Mouse (Mus musculus): Measurements from ENCODE around the gene Gm11639. TPM values are rescaled to one million over a fixed set of nuclear protein-coding genes. Genes with fewer than 3 reads are reported as not detected.

Gene Gm11639
- 0.05 TPM in 1 of 2 replicates, not detected in the other for polyA plus RNA-seq (2015; fragmentation: Nextera tagmentation; extraction: Ambion mirVana)

GRCm38 (mm10) chr11:104685548-104685947, at the start of gene Gm11639:
TSS of gene Gm11639 (plus strand) at chr11:104685707.
- H3K9me3 ChIP-seq (replicated peaks; ENCODE audit: control insufficient read depth, low read length, poor library complexity, severe bottlenecking): no peaks in the 10 kb centered on the region
- 27% methylated on average over 23 of the region's 23 CpGs for WGBS
- peak within 1 kb of the TSS; percentile 10; the same call in 1 of the 2 replicates for H3K4me3 ChIP-seq (ENCODE audit: low read depth, low read length)
- no peak for ATAC-seq
- no peaks in the 10 kb centered on the region for H3K36me3 ChIP-seq (ENCODE audit: control insufficient read depth, insufficient read depth, low read length)
- no peak within 1 kb of the TSS for H3K9ac ChIP-seq (ENCODE audit: low read depth, low read length)
- no peaks in the 10 kb centered on the region for H3K27me3 ChIP-seq (ENCODE audit: control insufficient read depth, insufficient read depth, low read depth, low read length)
- H3K4me1 ChIP-seq (ENCODE audit: control insufficient read depth, insufficient read depth, low read length): no peaks in the 10 kb centered on the region
- H3K27ac ChIP-seq (ENCODE audit: low read length): no peak within 1 kb of the TSS
- H3K4me2 ChIP-seq (ENCODE audit: low read length): peak within 1 kb of the TSS; percentile 34

- Histone ChIP-seq H3K9ac (ENCODE audit: low read depth, low read length) (no peak overlapping the region), H3K27ac (ENCODE audit: low read length) (no peak overlapping the region), H3K9me3 (replicated peaks; ENCODE audit: control insufficient read depth, low read length, poor library complexity, severe bottlenecking) (no peaks in the 10 kb centered on the region), H3K27me3 (ENCODE audit: control insufficient read depth, insufficient read depth, low read depth, low read length) (no peaks in the 10 kb centered on the region), H3K4me1 (ENCODE audit: control insufficient read depth, insufficient read depth, low read length) (no peaks in the 10 kb centered on the region), H3K4me2 (ENCODE audit: low read length) (no peak overlapping the region), H3K36me3 (ENCODE audit: control insufficient read depth, insufficient read depth, low read length) (no peaks in the 10 kb centered on the region), H3K4me3 (ENCODE audit: low read depth, low read length) (no peak overlapping the region)
- WGBS: 94% methylated on average over 14 of the region's 14 CpGs
- no peak for ATAC-seq
These were observed 48.5 kb upstream of the Gm11639 start for GRCm38 (mm10) chr11:104637010-104637409.

- WGBS: 65% methylated on average over 5 of the region's 5 CpGs
- Histone ChIP-seq H3K4me1 (ENCODE audit: control insufficient read depth, insufficient read depth, low read length) (no peaks in the 10 kb centered on the region), H3K36me3 (ENCODE audit: control insufficient read depth, insufficient read depth, low read length) (no peaks in the 10 kb centered on the region), H3K4me2 (ENCODE audit: low read length) (no peak overlapping the region), H3K9ac (ENCODE audit: low read depth, low read length) (no peak overlapping the region), H3K9me3 (replicated peaks; ENCODE audit: control insufficient read depth, low read length, poor library complexity, severe bottlenecking) (no peaks in the 10 kb centered on the region), H3K27ac (ENCODE audit: low read length) (no peak overlapping the region), H3K4me3 (ENCODE audit: low read depth, low read length) (no peak overlapping the region), H3K27me3 (ENCODE audit: control insufficient read depth, insufficient read depth, low read depth, low read length) (no peaks in the 10 kb centered on the region)
- ATAC-seq: no peak
These were observed 47.5 kb upstream of the Gm11639 start for GRCm38 (mm10) chr11:104638006-104638405.

GRCm38 (mm10) chr11:104638906-104639305, 46.6 kb upstream of the Gm11639 start:
- Histone ChIP-seq H3K27ac (ENCODE audit: low read length) (no peak overlapping the region), H3K27me3 (ENCODE audit: control insufficient read depth, insufficient read depth, low read depth, low read length) (no peaks in the 10 kb centered on the region), H3K9me3 (replicated peaks; ENCODE audit: control insufficient read depth, low read length, poor library complexity, severe bottlenecking) (no peaks in the 10 kb centered on the region), H3K36me3 (ENCODE audit: control insufficient read depth, insufficient read depth, low read length) (no peaks in the 10 kb centered on the region), H3K4me3 (ENCODE audit: low read depth, low read length) (no peak overlapping the region), H3K9ac (ENCODE audit: low read depth, low read length) (no peak overlapping the region), H3K4me2 (ENCODE audit: low read length) (no peak overlapping the region), H3K4me1 (ENCODE audit: control insufficient read depth, insufficient read depth, low read length) (no peaks in the 10 kb centered on the region)
- no peak for ATAC-seq
- 96% methylated on average over 2 of the region's 2 CpGs for WGBS

- no peak overlapping the region for H3K4me2 ChIP-seq (ENCODE audit: low read length)
- no peak for ATAC-seq
- H3K27me3 ChIP-seq (ENCODE audit: control insufficient read depth, insufficient read depth, low read depth, low read length): no peaks in the 10 kb centered on the region
- H3K36me3 ChIP-seq (ENCODE audit: control insufficient read depth, insufficient read depth, low read length): no peaks in the 10 kb centered on the region
- no peaks in the 10 kb centered on the region for H3K4me1 ChIP-seq (ENCODE audit: control insufficient read depth, insufficient read depth, low read length)
- no peaks in the 10 kb centered on the region for H3K9me3 ChIP-seq (replicated peaks; ENCODE audit: control insufficient read depth, low read length, poor library complexity, severe bottlenecking)
- no peak overlapping the region for H3K9ac ChIP-seq (ENCODE audit: low read depth, low read length)
- WGBS: 87% methylated on average over 9 of the region's 9 CpGs
- H3K27ac ChIP-seq (ENCODE audit: low read length): no peak overlapping the region
- no peak overlapping the region for H3K4me3 ChIP-seq (ENCODE audit: low read depth, low read length)
These were observed 45.9 kb upstream of the Gm11639 start for GRCm38 (mm10) chr11:104639634-104640033.

- H3K9me3 ChIP-seq (replicated peaks; ENCODE audit: control insufficient read depth, low read length, poor library complexity, severe bottlenecking): no peaks in the 10 kb centered on the region
- ATAC-seq: no peak
- no peaks in the 10 kb centered on the region for H3K36me3 ChIP-seq (ENCODE audit: control insufficient read depth, insufficient read depth, low read length)
- no peaks in the 10 kb centered on the region for H3K4me1 ChIP-seq (ENCODE audit: control insufficient read depth, insufficient read depth, low read length)
- 82% methylated on average over 10 of the region's 10 CpGs for WGBS
- no peak overlapping the region for H3K27ac ChIP-seq (ENCODE audit: low read length)
- no peak overlapping the region for H3K4me3 ChIP-seq (ENCODE audit: low read depth, low read length)
- no peaks in the 10 kb centered on the region for H3K27me3 ChIP-seq (ENCODE audit: control insufficient read depth, insufficient read depth, low read depth, low read length)
- H3K9ac ChIP-seq (ENCODE audit: low read depth, low read length): no peak overlapping the region
- no peak overlapping the region for H3K4me2 ChIP-seq (ENCODE audit: low read length)
These were observed 44.6 kb upstream of the Gm11639 start for GRCm38 (mm10) chr11:104640894-104641293.

- Histone ChIP-seq H3K36me3 (ENCODE audit: control insufficient read depth, insufficient read depth, low read length) (no peaks in the 10 kb centered on the region), H3K27me3 (ENCODE audit: control insufficient read depth, insufficient read depth, low read depth, low read length) (no peaks in the 10 kb centered on the region), H3K4me3 (ENCODE audit: low read depth, low read length) (no peak overlapping the region), H3K4me1 (ENCODE audit: control insufficient read depth, insufficient read depth, low read length) (no peaks in the 10 kb centered on the region), H3K9me3 (replicated peaks; ENCODE audit: control insufficient read depth, low read length, poor library complexity, severe bottlenecking) (no peaks in the 10 kb centered on the region), H3K9ac (ENCODE audit: low read depth, low read length) (no peak overlapping the region), H3K27ac (ENCODE audit: low read length) (no peak overlapping the region), H3K4me2 (ENCODE audit: low read length) (no peak overlapping the region)
- ATAC-seq: no peak
- WGBS: 83% methylated on average over 4 of the region's 4 CpGs
These were observed 42.3 kb upstream of the Gm11639 start for GRCm38 (mm10) chr11:104643236-104643635.

GRCm38 (mm10) chr11:104645402-104645801, 40.1 kb upstream of the Gm11639 start:
- Histone ChIP-seq H3K9me3 (replicated peaks; ENCODE audit: control insufficient read depth, low read length, poor library complexity, severe bottlenecking) (no peaks in the 10 kb centered on the region), H3K27ac (ENCODE audit: low read length) (no peak overlapping the region), H3K27me3 (ENCODE audit: control insufficient read depth, insufficient read depth, low read depth, low read length) (no peaks in the 10 kb centered on the region), H3K4me2 (ENCODE audit: low read length) (no peak overlapping the region), H3K36me3 (ENCODE audit: control insufficient read depth, insufficient read depth, low read length) (no peaks in the 10 kb centered on the region), H3K4me1 (ENCODE audit: control insufficient read depth, insufficient read depth, low read length) (no peaks in the 10 kb centered on the region), H3K9ac (ENCODE audit: low read depth, low read length) (no peak overlapping the region), H3K4me3 (ENCODE audit: low read depth, low read length) (no peak overlapping the region)
- no peak for ATAC-seq
- whole genome bisulfite sequencing: 96% methylated on average over 6 of the region's 6 CpGs

GRCm38 (mm10) chr11:104646173-104646572, 39.3 kb upstream of the Gm11639 start:
- H3K27ac ChIP-seq (ENCODE audit: low read length): no peak overlapping the region
- 83% methylated on average over 4 of the region's 4 CpGs for WGBS
- no peak overlapping the region for H3K9ac ChIP-seq (ENCODE audit: low read depth, low read length)

More at GRCm38 (mm10) chr11:104646173-104646572, 39.3 kb upstream of the Gm11639 start:
- no peak for ATAC-seq
- Histone ChIP-seq H3K36me3 (ENCODE audit: control insufficient read depth, insufficient read depth, low read length) (no peaks in the 10 kb centered on the region), H3K27me3 (ENCODE audit: control insufficient read depth, insufficient read depth, low read depth, low read length) (no peaks in the 10 kb centered on the region), H3K9me3 (replicated peaks; ENCODE audit: control insufficient read depth, low read length, poor library complexity, severe bottlenecking) (no peaks in the 10 kb centered on the region), H3K4me3 (ENCODE audit: low read depth, low read length) (no peak overlapping the region), H3K4me2 (ENCODE audit: low read length) (no peak overlapping the region), H3K4me1 (ENCODE audit: control insufficient read depth, insufficient read depth, low read length) (no peaks in the 10 kb centered on the region)
